Mouse (Mus musculus) embryo, embryonic 10 days (tissue): ENCODE measurements around the gene Ankrd33b.

Experiments
- DNase-seq: peaks from one replicate; pipeline ENCODE4 v3.0.0-alpha.2; 2015; ENCODE audit warnings: low spot score

Ankrd33b gene

DNA sequence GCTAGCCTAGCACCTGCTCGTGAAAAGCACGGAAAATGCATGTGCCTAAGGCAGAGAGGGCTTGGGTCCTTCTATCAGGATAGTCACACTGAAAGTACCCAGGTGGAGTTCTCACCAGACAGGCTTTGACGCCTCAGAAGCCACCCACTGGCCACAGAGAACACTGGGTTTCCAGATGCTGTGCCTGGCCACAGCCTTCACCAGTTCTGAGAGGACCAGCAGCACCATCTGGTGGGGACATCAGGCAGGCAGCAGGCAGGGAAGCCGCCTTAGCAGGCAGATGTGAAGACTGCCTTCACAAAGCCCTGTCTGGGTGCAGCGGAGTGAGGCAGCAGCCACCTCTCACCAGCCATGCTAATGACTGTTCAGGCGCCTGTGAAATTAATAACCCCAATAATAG is 102.7 kb downstream of the Ankrd33b start:
- DNase-seq = peak; percentile 89

GRCm38 (mm10) chr15:31262361-31262760 is 105.2 kb downstream of the Ankrd33b start:
- DNase-seq = no peak

DNA sequence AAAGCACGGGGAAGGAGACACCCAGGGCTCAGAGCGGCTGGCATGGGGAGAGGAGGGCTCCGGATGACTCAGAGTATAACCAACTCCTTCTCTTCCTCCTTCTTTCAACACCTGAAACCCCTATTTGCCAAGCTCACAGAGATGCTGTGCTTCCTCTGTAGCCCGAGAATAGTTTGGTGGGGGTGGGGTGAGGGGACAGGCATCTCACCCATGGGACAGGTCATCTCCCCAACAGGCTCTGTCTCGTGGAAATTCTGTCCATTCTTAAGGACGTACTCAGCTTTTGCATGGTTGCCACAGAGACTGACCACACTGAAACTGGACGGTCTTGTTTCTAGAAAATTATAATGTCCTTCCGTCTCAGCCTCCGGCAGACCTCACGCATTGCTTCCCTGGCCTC is 106.4 kb downstream of the Ankrd33b start:
- DNase-seq = no peak

DNA sequence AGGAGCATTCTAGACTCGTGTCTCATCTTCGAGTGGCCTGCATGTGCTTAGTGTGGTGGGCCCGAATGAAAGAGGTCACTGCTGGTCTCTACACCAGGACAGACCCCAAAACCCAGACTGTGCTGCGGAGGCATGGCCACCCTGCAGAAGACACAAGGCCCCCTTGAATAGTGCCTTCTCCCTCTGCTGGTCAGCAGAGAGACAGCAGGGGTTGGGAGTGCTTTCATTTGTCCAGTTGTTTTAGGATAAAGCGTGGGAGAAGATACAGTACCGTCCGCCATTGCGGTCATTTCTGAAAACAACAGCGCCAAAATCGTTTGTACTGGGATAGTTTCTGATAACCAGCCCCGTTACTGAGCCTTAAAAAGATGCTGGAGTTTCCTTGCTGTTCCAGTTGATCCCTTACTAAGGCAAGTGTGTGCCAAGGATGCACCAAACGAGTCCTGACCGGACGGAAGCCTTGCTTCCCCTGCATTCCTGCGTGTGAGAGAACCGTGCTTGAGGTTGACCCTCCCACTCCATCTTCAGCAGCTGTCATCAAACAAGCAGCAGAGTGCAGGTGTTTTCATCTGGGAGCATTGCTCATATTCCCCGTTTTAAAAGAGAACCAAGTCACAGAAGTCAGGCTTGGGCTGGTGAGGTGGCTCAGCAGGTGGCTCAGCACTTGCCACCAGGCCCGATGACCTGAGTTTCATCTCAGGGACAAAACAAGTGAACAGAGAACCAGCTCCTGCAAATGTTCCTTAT is 108.7 kb downstream of the Ankrd33b start:
- DNase-seq = peak; percentile 45

DNA sequence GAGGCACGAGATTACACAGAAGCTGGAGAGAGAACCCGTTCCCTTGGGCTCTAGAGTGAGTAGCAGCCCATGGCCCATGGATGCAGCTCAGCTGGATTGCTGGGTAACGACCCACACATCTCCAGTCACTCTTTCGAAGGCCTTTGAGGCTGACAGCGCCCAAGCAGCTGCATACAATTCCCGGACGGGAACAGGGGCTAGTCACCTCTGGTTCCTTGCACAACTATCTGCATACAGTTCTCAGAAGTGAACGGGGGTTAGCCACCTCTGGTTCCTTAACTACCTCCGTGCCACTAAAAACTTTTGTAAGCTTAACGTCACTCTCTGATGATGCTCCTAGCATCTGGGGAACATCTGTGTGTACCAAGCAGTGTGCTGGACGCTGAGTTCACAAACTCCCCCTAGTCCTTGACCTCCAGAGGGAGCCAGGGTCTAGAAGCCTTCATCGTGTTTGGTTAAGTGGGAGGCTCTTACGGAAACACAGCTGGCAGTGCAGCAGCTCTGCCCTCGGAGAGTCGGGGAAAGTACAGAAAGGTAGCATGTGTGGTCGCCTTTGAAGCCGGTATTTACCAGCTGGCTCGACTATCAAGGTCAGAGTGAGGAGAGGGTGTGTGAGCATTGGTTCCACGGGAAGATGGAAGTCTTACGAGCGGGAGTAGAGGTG is 109.4 kb downstream of the Ankrd33b start:
- DNase-seq = peak; percentile 63

DNA sequence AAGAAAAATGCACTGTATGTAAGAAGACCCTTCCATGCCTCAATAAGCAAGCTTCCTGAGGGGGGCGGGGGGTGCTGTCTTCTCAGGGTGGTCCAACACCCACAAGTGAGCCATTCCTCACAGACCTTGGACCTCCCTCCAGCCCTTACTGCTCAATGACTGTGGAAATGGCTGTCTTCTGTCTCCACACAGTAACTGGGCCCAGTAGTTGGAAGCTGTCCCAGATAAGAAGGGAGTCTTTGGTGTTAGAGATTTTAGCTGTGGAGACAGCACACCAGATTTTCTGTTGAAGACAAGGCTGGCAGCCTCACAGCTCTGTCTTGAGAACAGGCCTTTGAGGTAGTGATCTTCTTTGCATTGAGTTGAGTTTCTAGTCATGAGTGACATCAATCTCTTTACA is 110.2 kb downstream of the Ankrd33b start:
- no peak for DNase-seq

GRCm38 (mm10) chr15:31255762-31256161 is 111.8 kb downstream of the Ankrd33b start:
- no peak for DNase-seq

DNA sequence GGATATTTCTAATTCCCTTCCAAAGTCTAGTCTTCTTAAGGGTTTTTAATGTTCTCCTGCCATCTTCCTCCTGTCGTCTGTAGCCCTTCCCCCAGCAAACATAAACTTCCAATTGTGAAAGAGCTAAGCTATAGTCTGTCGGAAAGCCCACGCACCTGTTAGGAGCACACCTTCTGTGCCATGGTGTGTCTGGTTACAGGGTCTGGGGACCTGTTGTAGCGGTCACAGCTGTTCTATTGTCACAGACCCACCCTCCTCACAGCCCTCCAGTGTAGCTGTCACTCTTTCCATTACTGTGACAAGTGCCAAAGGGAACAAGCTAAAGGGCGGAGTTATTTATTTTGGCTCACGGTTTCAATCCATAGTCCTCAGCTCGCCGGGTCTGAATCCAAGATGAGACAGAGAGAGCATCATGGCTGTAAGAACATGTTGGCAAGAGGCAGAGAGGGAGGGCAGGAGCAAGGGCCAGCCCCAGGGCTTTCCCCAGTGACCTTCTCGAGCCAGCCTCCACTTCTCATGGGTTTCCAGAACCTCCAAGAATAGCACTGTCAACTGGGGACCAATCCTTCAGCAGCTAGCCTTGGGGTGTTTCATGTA is 112.5 kb downstream of the Ankrd33b start:
- no peak for DNase-seq

DNA sequence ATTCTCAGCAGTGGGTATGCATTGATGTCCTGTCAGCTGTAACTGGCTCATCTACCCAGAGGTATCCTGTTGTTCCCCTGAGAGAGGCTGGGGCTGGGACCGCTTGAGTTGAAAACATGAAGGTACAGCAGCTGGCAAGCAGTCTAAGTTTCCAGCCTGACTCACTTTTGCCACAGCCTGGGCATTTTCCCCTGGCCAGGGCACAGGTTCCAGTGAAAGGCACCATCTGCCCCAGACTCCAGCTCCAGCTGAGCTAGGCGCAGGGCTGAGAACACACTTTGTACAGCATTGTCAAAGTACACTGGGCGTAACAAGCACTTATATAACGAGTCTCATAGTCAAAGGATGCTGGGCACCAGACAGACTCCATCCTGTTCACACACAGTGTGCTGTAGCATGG is 113.6 kb downstream of the Ankrd33b start:
- DNase-seq = no peak

DNA sequence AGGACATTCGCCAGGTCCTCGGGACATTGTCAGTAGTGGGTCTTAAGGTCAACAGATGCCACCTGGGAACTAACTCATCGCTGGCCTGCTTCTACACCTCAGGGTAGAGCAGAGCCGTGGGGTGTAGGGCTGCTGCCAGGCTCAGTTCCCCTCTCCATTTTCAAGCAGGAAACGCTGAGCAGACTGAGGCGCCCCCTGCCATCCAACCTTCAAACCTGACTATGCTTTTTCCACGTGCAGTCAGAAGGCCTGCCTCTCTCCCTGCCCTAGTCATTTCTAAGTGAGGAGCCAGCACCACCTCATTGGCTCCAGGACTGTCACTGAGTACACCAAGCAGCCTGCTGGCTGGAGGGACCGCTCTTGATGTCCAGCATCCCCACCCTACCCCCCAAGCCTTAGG is 114.1 kb downstream of the Ankrd33b start:
- DNase-seq = no peak

- DNase-seq = no peak
Observed at GRCm38 (mm10) chr15:31252590-31253311, 114.8 kb downstream of the Ankrd33b start.

GRCm38 (mm10) chr15:31251189-31251588 is 116.3 kb downstream of the Ankrd33b start:
- no peak for DNase-seq

GRCm38 (mm10) chr15:31250676-31251075 is 116.8 kb downstream of the Ankrd33b start:
- DNase-seq = no peak

DNA sequence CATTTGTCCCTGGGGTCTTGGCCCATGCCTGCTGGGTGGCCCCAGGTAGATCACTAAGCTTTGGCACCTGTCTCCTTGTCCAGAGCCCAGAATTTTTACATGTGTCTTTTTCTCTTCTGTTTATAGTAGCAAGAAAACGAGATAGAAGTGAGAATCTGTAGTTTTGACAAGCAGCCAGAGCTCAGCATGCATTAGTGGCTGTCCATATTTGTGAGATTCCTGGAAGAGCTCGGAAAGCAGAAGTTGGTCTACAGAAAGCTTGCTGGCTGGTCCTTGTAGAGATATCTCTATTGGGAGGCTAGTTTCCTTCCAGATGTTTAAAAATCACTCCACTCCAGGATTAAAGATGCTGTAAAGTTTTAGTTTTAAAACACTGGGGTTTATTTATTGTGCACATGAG is 117.5 kb downstream of the Ankrd33b start:
- DNase-seq = no peak

DNA sequence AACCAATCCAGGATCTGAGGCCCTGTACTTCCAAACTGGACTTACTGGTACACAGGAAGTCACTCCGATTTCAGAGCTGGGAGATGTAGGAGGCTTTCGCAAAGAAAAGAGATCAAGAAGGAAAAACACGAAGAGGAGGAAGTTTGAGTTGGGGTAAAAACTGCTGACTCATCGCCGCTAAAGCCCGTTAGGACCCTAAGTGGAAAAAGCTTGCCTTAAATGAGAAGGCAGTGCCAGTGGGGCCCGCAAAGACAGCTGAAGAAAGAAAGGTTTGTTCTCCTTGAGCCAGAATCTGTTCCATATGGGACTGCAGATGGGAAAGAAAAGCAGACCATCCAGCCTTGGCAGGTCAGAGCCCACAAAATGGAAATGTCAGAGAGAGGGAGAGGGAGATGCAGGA is 118.6 kb downstream of the Ankrd33b start:
- DNase-seq = no peak

DNA sequence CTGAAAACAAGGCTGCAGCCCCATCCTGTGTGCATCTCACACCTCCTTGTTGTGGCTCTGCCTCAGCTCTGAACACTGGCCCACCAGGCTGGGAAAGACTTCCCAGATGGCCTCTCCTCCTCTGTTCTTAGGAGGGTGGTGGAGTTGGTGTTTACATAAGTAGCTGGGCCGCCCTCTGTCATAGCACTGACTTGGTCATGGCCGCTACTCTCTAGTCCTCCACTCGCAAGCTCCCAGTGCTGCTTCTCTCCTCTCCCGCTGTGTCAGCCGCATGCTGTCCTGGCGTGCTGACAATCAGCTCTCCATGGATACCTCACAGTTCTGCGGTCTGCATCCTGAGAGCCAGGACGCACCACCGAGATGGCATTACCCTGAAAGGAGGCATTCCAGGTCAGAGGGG is 120.5 kb downstream of the Ankrd33b start:
- DNase-seq = no peak

DNA sequence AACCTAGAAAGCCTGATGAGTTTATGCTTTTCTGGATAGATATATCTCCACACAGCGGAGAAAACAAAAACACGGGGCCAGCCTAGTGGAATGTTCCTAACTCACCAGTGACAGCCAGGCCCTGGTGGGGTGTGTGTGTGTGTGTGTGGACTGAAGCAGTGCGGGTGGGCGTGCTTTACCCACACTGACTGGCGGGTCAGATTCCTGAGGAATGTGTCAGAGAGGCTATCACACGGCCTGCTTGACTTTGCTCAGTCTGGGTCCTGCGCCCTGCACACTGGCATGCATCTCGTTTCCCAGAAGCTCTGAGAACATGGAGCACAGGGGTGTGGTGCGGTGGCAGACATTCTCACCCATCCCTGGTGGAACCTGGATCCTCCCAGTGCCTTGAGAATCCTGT is 121.6 kb downstream of the Ankrd33b start:
- DNase-seq = no peak

DNA sequence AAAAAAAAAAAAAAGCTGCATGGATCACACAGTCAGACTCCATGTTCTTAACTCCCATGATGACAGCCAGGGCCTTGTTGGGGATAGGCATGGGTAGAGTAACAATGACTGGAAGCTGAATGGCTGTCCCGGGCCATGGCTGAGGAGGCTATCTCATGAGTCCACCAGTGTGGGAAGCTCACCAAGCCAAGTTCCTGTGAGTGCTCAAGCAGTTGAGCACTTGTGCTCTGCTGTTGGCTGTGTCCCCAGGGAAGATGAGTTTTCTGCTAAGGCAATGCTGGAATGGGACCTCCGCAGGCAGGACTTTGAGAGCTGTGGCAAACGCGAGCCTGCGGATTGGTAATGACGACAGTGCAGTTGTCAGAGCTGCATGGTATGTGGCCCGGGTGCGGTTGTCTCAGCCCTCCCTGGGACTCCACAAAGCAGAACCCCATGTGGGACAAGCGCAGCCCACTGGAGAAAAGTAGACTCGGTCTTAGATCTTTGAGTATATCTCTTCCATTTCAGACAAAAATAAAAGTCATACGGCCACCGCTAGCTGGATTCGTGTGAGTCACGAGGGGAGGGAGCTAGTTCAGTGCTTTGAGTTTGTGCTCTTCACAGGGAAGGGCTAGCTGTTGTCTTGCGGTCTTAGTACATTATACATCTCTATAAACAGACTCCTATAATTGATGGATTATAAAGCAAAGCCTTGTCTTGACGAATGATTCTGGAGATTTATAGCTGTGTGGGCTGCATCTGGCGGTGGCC is 122.7 kb downstream of the Ankrd33b start:
- DNase-seq = no peak

GRCm38 (mm10) chr15:31243260-31243659 is 124.3 kb downstream of the Ankrd33b start:
- no peak for DNase-seq
